Mouse (Mus musculus) embryonic fibroblast, embryonic 13.5 days (primary cell): Measurements from ENCODE around the gene Plce1.

ENCODE experiments used
- CTCF ChIP-seq: IDR thresholded peaks from 2 replicates; pipeline ENCODE4 v1.5.1; 2011; ENCODE audit warnings: mild to moderate bottlenecking, control low read depth, low read length, moderate library complexity, borderline replicate concordance; ENCODE audit not compliant: insufficient read depth
- POLR2A ChIP-seq: IDR thresholded peaks from 2 replicates; pipeline ENCODE4 v1.6.1; 2011; ENCODE audit warnings: low read depth, mild to moderate bottlenecking, control low read depth, low read length, moderate library complexity

- no peak for TF ChIP-seq POLR2A
- no peak for TF ChIP-seq CTCF
These were observed 85.8 kb downstream of the Plce1 start for GRCm38 (mm10) chr19:38566752-38567151.
